Mouse (Mus musculus) midbrain, embryonic 13.5 days (tissue): ENCODE data around the gene Icam4. TPM values are rescaled to one million over a fixed set of nuclear protein-coding genes. Genes with fewer than 3 reads are reported as not detected.

Experiments used
- ATAC-seq: fragments of 200-750 bp; cut with Nextera tagmentation; 2 replicates; pipeline ENCODE4 v1.8.0; 2017; ENCODE audit warnings: mild to moderate bottlenecking, moderate TSS enrichment, moderate library complexity
- H3K27ac ChIP-seq: fragments of 300-500 bp; sonication (generic); 2 replicates; pipeline ENCODE4 v1.5.1; 2015; ENCODE audit warnings: inconsistent platforms, mild to moderate bottlenecking, moderate library complexity
- H3K27me3 ChIP-seq: fragments of 300-500 bp; sonication (generic); 2 replicates; pipeline ENCODE4 v1.6.1; 2015; ENCODE audit warnings: mild to moderate bottlenecking, inconsistent platforms
- H3K36me3 ChIP-seq: fragments of 300-500 bp; sonication (generic); 2 replicates; pipeline ENCODE4 v1.6.1; 2015; ENCODE audit warnings: mild to moderate bottlenecking, inconsistent platforms
- H3K4me1 ChIP-seq: fragments of 300-500 bp; sonication (generic); replicated peaks from 2 replicates; pipeline ENCODE4 v1.6.1; 2015; ENCODE audit warnings: inconsistent platforms
- H3K4me2 ChIP-seq: fragments of 300-500 bp; sonication (generic); replicated peaks from 2 replicates; pipeline ENCODE4 v1.6.1; 2015; ENCODE audit warnings: moderate library complexity, mild to moderate bottlenecking, inconsistent platforms
- H3K4me3 ChIP-seq: fragments of 300-500 bp; sonication (generic); replicated peaks from 2 replicates; pipeline ENCODE4 v1.5.1; 2015; ENCODE audit warnings: mild to moderate bottlenecking, inconsistent platforms
- H3K9ac ChIP-seq: fragments of 300-500 bp; sonication (generic); replicated peaks from 2 replicates; pipeline ENCODE4 v1.6.1; 2015; ENCODE audit warnings: mild to moderate bottlenecking, inconsistent platforms
- H3K9me3 ChIP-seq: fragments of 300-500 bp; sonication (generic); 2 replicates; pipeline ENCODE4 v1.6.1; 2016; ENCODE audit warnings: mild to moderate bottlenecking, inconsistent platforms
- whole genome bisulfite sequencing: fragments of 180-500 bp; shearing (Covaris S2); methylation state at CpG from one replicate; pipeline ENCODE4 v1.1.7; 2015; 5-methylcytosine and 5-hydroxymethylcytosine counted together
- polyA plus RNA-seq: library from polyadenylated mRNA; unstranded; fragments of >200 nt; fragmentation: Nextera tagmentation; extraction: Ambion mirVana; gene quantifications from 2 replicates; pipeline ENCODE4 v1.2.1, GENCODE M21; 2015

The Icam4 gene
- polyA plus RNA-seq, 1 experiment from 2014 or later = 0.23 TPM

- Histone ChIP-seq H3K36me3 (no peaks in the 10 kb centered on the region), H3K4me3 (no peak overlapping the region), H3K27ac (no peak overlapping the region), H3K4me1 (peaks cover 44% of the 10 kb centered on the region), H3K9ac (no peak overlapping the region), H3K4me2 (no peak overlapping the region), H3K9me3 (no peaks in the 10 kb centered on the region), H3K27me3 (peaks cover 82% of the 10 kb centered on the region)
- 84% methylated on average over 6 of the region's 6 CpGs for WGBS
- ATAC-seq = no peak
Observed at GRCm38 (mm10) chr9:21028560-21029110, 538 bp upstream of the Icam4 start.

DNA sequence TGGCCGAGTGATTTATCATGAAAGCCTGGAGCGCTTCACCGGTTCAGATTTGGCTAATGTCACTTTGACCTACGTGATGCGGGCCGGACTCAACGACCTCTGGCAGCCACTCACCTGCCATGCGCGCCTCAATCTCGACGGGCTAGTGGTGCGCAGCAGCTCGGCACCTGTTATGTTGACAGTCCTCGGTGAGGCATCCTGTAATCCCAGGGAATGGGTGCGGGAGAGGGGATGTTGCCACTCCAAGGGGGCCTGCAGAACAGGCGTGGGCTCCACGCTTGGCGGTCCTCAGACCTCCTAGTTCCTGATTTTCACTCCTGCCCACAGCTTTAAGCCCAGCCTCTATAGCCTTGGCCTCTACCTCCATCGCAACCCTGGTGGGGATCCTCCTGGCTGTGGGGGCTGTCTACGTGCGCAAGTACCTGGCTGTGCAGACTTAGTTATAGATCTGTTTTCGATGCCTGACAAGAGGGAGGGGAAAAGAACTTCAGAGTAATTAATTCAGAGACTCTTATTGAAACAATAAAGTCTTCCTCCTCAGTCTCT is 955 bp downstream of the Icam4 start:
- no peak for ATAC-seq
- 27% methylated on average over 22 of the region's 22 CpGs for WGBS
- Histone ChIP-seq H3K9ac (no peak overlapping the region), H3K36me3 (no peaks in the 10 kb centered on the region), H3K4me3 (no peak overlapping the region), H3K27me3 (peaks cover 96% of the 10 kb centered on the region), H3K4me1 (peaks cover 50% of the 10 kb centered on the region), H3K4me2 (no peak overlapping the region), H3K9me3 (no peaks in the 10 kb centered on the region), H3K27ac (no peak overlapping the region)

- peak overlapping the region; percentile 51 for H3K4me3 ChIP-seq
- under 1% methylated on average over 13 of the region's 13 CpGs for WGBS
- no peak overlapping the region for H3K27ac ChIP-seq
- no peaks in the 10 kb centered on the region for H3K36me3 ChIP-seq
- H3K4me2 ChIP-seq = peak overlapping the region; percentile 90
- H3K9ac ChIP-seq = no peak overlapping the region
- no peaks in the 10 kb centered on the region for H3K9me3 ChIP-seq
- 0 out of 2 replicates have a peak, but pooled peaks have one; percentile 28 for ATAC-seq
- peaks cover 53% of the 10 kb centered on the region for H3K4me1 ChIP-seq
- H3K27me3 ChIP-seq = peaks cover 96% of the 10 kb centered on the region
Observed at GRCm38 (mm10) chr9:21030781-21031250, 1.6 kb downstream of the Icam4 start.

DNA sequence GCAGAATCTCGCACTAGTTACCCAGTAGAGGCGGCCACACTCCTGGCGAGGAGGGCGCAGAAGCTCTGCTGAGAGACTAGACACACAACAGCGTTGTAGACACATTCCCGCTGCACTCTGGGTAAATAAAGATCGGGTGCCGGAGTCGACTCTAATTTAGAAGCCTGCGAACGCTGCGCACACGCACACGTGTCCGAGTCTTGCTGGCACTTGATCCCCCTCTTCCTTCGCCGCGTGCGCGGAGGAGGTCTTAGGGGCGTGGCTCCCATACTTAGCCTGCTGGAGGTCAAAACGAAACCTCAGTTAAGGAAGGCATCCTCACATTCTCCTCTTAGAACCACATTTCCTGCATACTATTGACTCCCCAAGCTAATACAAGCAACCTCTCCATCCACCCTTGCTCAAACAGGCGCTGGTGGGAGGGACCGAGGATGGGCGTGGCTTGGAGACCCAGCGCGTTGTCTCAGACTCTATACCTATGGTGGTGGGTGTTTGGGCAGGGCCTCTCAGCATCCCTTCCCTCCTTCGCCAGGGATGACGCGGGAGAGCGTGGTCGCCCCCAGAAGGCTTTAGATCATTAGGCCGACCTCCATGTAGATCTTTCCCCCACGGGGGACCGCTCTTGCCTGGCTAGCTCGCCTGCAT is 2.2 kb downstream of the Icam4 start:
- H3K4me2 ChIP-seq = peak overlapping the region; percentile 90
- peak overlapping the region; percentile 66 for H3K9ac ChIP-seq
- ATAC-seq = peak; percentile 72
- peak overlapping the region; percentile 51 for H3K4me3 ChIP-seq
- peaks cover 54% of the 10 kb centered on the region for H3K4me1 ChIP-seq
- peaks cover 97% of the 10 kb centered on the region for H3K27me3 ChIP-seq
- no peak overlapping the region for H3K27ac ChIP-seq
- WGBS = 1% methylated on average over 36 of the region's 36 CpGs
- H3K9me3 ChIP-seq = no peaks in the 10 kb centered on the region
- no peaks in the 10 kb centered on the region for H3K36me3 ChIP-seq

DNA sequence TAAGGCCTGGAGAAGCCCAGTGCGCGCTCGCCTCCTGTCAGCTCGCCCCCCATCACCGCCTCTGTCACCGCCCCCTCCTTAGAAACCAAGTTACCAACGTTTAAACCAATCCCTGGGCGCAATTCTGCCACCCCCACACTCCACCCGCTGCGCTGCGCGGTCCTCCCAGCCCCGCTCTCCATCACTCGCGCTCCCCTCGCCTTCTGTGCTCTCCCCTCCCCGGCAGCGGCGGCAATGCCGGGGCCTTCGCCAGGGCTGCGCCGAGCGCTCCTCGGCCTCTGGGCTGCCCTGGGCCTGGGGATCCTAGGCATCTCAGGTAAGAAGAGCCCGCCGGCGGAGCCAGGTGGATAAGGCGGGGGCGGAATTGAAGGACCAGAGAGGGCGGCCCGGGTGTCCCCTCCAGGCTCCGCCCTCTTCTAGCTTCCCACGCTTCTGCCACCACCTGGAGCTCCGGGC is 2.8 kb downstream of the Icam4 start, which contains the start of gene Icam5:
Icam5 (plus strand) TSS at position 178 of the 456 bp plus-strand sequence.
- Histone ChIP-seq H3K36me3 (no peaks in the 10 kb centered on the region), H3K4me1 (peaks cover 59% of the 10 kb centered on the region), H3K27me3 (peaks cover 97% of the 10 kb centered on the region), H3K27ac (no peak within 1 kb of the TSS), H3K9me3 (no peaks in the 10 kb centered on the region), H3K9ac (peak within 1 kb of the TSS; percentile 66), H3K4me3 (peak within 1 kb of the TSS; percentile 51), H3K4me2 (peak within 1 kb of the TSS; percentile 90)
- under 1% methylated on average over 34 of the region's 35 CpGs for WGBS
- ATAC-seq = peak; percentile 12

- Histone ChIP-seq H3K9ac (no peak overlapping the region), H3K27ac (no peak overlapping the region), H3K4me1 (peaks cover 65% of the 10 kb centered on the region), H3K9me3 (no peaks in the 10 kb centered on the region), H3K27me3 (peaks cover 97% of the 10 kb centered on the region), H3K36me3 (no peaks in the 10 kb centered on the region), H3K4me2 (peak overlapping the region; percentile 90), H3K4me3 (peak overlapping the region; percentile 51)
- ATAC-seq = no peak
- WGBS = 2% methylated on average over 7 of the region's 7 CpGs
Observed at GRCm38 (mm10) chr9:21032491-21032890, 3.3 kb downstream of the Icam4 start.

- no peaks in the 10 kb centered on the region for H3K9me3 ChIP-seq
- WGBS = under 1% methylated on average over 34 of the region's 34 CpGs
- H3K4me3 ChIP-seq = peak overlapping the region; percentile 51
- H3K27ac ChIP-seq = no peak overlapping the region
- no peak for ATAC-seq
- peak overlapping the region; percentile 90 for H3K4me2 ChIP-seq
- H3K36me3 ChIP-seq = no peaks in the 10 kb centered on the region
- H3K9ac ChIP-seq = peak overlapping the region; percentile 47; the same call in 1 of the 2 replicates
- H3K27me3 ChIP-seq = peaks cover 98% of the 10 kb centered on the region
- H3K4me1 ChIP-seq = peaks cover 70% of the 10 kb centered on the region
Observed at GRCm38 (mm10) chr9:21033136-21033535, 4.0 kb downstream of the Icam4 start.

GRCm38 (mm10) chr9:21034481-21035085 is 5.4 kb downstream of the Icam4 start:
- ATAC-seq = no peak
- Histone ChIP-seq H3K27me3 (peaks cover 99% of the 10 kb centered on the region), H3K9me3 (no peaks in the 10 kb centered on the region), H3K27ac (no peak overlapping the region), H3K36me3 (no peaks in the 10 kb centered on the region), H3K4me2 (no peak overlapping the region), H3K4me3 (no peak overlapping the region), H3K4me1 (peaks cover 65% of the 10 kb centered on the region), H3K9ac (no peak overlapping the region)
- WGBS = 4% methylated on average over 17 of the region's 17 CpGs

GRCm38 (mm10) chr9:21035586-21035985 is 6.4 kb downstream of the Icam4 start:
- no peak for ATAC-seq
- 16% methylated on average over 9 of the region's 9 CpGs for WGBS
- Histone ChIP-seq H3K9ac (no peak overlapping the region), H3K4me3 (no peak overlapping the region), H3K9me3 (no peaks in the 10 kb centered on the region), H3K27ac (no peak overlapping the region), H3K4me2 (no peak overlapping the region), H3K36me3 (no peaks in the 10 kb centered on the region), H3K27me3 (peaks cover 99% of the 10 kb centered on the region), H3K4me1 (peaks cover 57% of the 10 kb centered on the region)

- WGBS = 6% methylated on average over 20 of the region's 20 CpGs
- H3K27me3 ChIP-seq = peaks cover 97% of the 10 kb centered on the region
- peak overlapping the region; percentile 51; the same call in 1 of the 2 replicates for H3K4me2 ChIP-seq
- H3K36me3 ChIP-seq = no peaks in the 10 kb centered on the region
- H3K9me3 ChIP-seq = no peaks in the 10 kb centered on the region
- no peak overlapping the region for H3K27ac ChIP-seq
- H3K9ac ChIP-seq = no peak overlapping the region
- ATAC-seq = no peak
- 0 out of 2 replicates have a peak overlapping the region, but pooled peaks have one; percentile 36 for H3K4me3 ChIP-seq
- H3K4me1 ChIP-seq = peaks cover 51% of the 10 kb centered on the region
Observed at GRCm38 (mm10) chr9:21036161-21036560, 7.0 kb downstream of the Icam4 start.

GRCm38 (mm10) chr9:21036666-21037065 is 7.5 kb downstream of the Icam4 start:
- Histone ChIP-seq H3K4me2 (peak overlapping the region; percentile 51), H3K27me3 (peaks cover 92% of the 10 kb centered on the region), H3K27ac (no peak overlapping the region), H3K36me3 (no peaks in the 10 kb centered on the region), H3K9ac (peak overlapping the region; percentile 47; the same call in 1 of the 2 replicates), H3K4me1 (peaks cover 46% of the 10 kb centered on the region), H3K4me3 (peak overlapping the region; percentile 36), H3K9me3 (no peaks in the 10 kb centered on the region)
- ATAC-seq = no peak
- 3% methylated on average over 22 of the region's 22 CpGs for WGBS

- peaks cover 38% of the 10 kb centered on the region for H3K4me1 ChIP-seq
- 3% methylated on average over 31 of the region's 31 CpGs for WGBS
- peak overlapping the region; percentile 47 for H3K9ac ChIP-seq
- H3K36me3 ChIP-seq = no peaks in the 10 kb centered on the region
- H3K27me3 ChIP-seq = peaks cover 84% of the 10 kb centered on the region
- H3K4me3 ChIP-seq = peak overlapping the region; percentile 36
- no peak overlapping the region for H3K27ac ChIP-seq
- no peaks in the 10 kb centered on the region for H3K9me3 ChIP-seq
- peak; percentile 64 for ATAC-seq
- H3K4me2 ChIP-seq = peak overlapping the region; percentile 51
Observed at GRCm38 (mm10) chr9:21037481-21037891, 8.3 kb downstream of the Icam4 start.
